Mouse (Mus musculus) lung, adult 18-20 months (tissue): ENCODE measurements around the gene Lsm2.
"Not testable (repeated sequence)": the region's sequence is repeated elsewhere in the genome, so short reads cannot be mapped to it uniquely, and the experiment has no call there.

Experiments
- DNase-seq, 2 experiments: peaks; one replicate each; pipeline ENCODE4 v3.0.0; 2022; ENCODE audit warnings: mixed read lengths in 2 of 2

The Lsm2 gene

GRCm38 (mm10) chr17:35033703-35034102 lies 52.0 kb downstream of the Lsm2 start:
- DNase-seq: not testable (repeated sequence)

GRCm38 (mm10) chr17:35034896-35035295 lies 53.2 kb downstream of the Lsm2 start:
- DNase-seq: no peak
